In the genomic region with DNA sequence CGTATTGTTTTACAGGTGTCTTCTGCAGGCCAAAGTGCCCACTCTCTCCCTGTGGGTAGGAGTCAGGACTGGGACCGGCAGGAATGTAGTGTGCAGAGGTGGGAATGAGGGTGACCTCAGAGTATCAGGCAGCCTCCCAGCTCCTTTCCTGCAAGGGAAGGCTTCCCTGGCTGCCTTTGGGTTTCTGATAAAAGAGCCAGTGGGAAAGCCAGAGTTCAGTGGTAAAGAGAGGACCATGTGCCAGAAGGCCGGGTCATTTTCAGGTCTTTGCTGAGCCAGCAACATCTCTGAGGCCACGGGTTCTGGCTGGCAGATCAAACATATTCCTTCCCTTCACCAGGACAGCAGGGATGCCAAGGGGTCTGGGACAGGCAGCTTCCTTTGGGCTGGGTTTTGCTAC, we compare ENCODE assay signal across 13 mouse cellular contexts. TPM values are rescaled to one million over a fixed set of nuclear protein-coding genes. Genes with fewer than 3 reads are reported as not detected.
DNase-seq lines count a peak whose midpoint lies in the region; TF ChIP-seq lines count a peak whose summit lies in the region.
"Had no signal": no experiment of that assay in that cellular context is flagged by ENCODE, and none has a peak within 500 bp of the region (broad histone marks: within the 10 kb centered on the region; RNA-seq: fewer than 3 reads in every experiment).

No protein-coding gene starts in this region.

- H3K27ac ChIP-seq in kidney, adult 2 months (ENCODE audit: insufficient read depth, low read depth, low read length), result peak overlapping the region; percentile 65
- H3K27ac ChIP-seq in cerebellum, adult 2 months (ENCODE audit: insufficient read depth, low read length), result no peak overlapping the region
- H3K27ac ChIP-seq: hindbrain, postnatal 0 days; liver, embryonic 14.5 days had no signal

- no peaks in the 10 kb centered on the region for H3K27me3 ChIP-seq in kidney, adult 2 months (replicated peaks; ENCODE audit: control insufficient read depth, insufficient read depth, low read length)
- no peaks in the 10 kb centered on the region for H3K27me3 ChIP-seq in cerebellum, adult 2 months (ENCODE audit: control insufficient read depth, insufficient read depth, low read length)
- H3K27me3 ChIP-seq: CH12.LX had no signal

- peaks cover 39% of the 10 kb centered on the region for H3K4me1 ChIP-seq in kidney, adult 2 months (ENCODE audit: control insufficient read depth, insufficient read depth, low read length)
- peaks cover 18% of the 10 kb centered on the region for H3K4me1 ChIP-seq in cerebellum, adult 2 months (ENCODE audit: control insufficient read depth, insufficient read depth, low read length)

- H3K36me3 ChIP-seq in kidney, adult 2 months (ENCODE audit: control insufficient read depth, insufficient read depth, low read length), result no peaks in the 10 kb centered on the region

- DNase-seq in kidney, adult 2 months, result peak; percentile 87
- no peak for DNase-seq in kidney, postnatal 4 days
- DNase-seq in 3T3-L1 (ENCODE audit: low read depth, low spot score), result peak; percentile 40
- DNase-seq in Muller cell, postnatal 12 days (ENCODE audit: inconsistent ontology term), result peak; percentile 54
- DNase-seq in kidney, postnatal 10 days, result peak; percentile 59
- DNase-seq in frontal cortex, postnatal 14 days (ENCODE audit: low spot score in 2 of 2), result no peak
- no peak for DNase-seq in cerebellum, adult 2 months
- DNase-seq: adrenal gland, postnatal 14 days; forebrain, postnatal 0 days; thymus, postnatal 4 days had no signal

- no peak overlapping the region for H3K4me3 ChIP-seq in kidney, adult 2 months (ENCODE audit: insufficient read depth, low read depth, low read length)
- no peak overlapping the region for H3K4me3 ChIP-seq in cerebellum, adult 2 months (replicated peaks; ENCODE audit: insufficient read depth, low read depth, low read length)

- TF ChIP-seq CTCF in kidney, adult 2 months (conservative IDR thresholded peaks at IDR 0.05; ENCODE audit: insufficient read depth, insufficient read length, low read depth, low read length), result no peak
- TF ChIP-seq CTCF in cerebellum, adult 2 months (IDR thresholded peaks at IDR 0.05; ENCODE audit: borderline replicate concordance, insufficient read depth, low read depth, low read length), result no peak

- TF ChIP-seq POLR2A in kidney, adult 2 months (IDR thresholded peaks at IDR 0.05; ENCODE audit: low read depth, low read length), result no peak
- no peak for TF ChIP-seq POLR2A in cerebellum, adult 2 months (IDR thresholded peaks at IDR 0.05; ENCODE audit: borderline replicate concordance, insufficient read depth, low read length)

- WGBS in kidney, adult 2 months, result 39% methylated on average over 4 of the region's 4 CpGs
- 44% methylated on average over 4 of the region's 4 CpGs for WGBS in cerebellum, adult 2 months

RNA-seq across cellular contexts. Expression of gene Fads3, which starts 5.0 kb away (rescaled TPM):
- 382 and 459 TPM in 2 replicates for polyA plus RNA-seq in kidney, adult 2 months (2012; rRNA removed)
- 30.9 and 35.5 TPM in 2 replicates for polyA plus RNA-seq in cerebellum, adult 2 months (2012; rRNA removed)

RNA-seq across cellular contexts. Expression of gene Rab3il1, which starts 44.9 kb away (rescaled TPM):
- polyA plus RNA-seq in kidney, adult 2 months (2012; rRNA removed), result 66.0 and 90.9 TPM in 2 replicates
- polyA plus RNA-seq in cerebellum, adult 2 months (2012; rRNA removed), result 9.5 and 9.7 TPM in 2 replicates

RNA-seq across cellular contexts. Expression of gene Best1, which starts 44.9 kb away (rescaled TPM):
- polyA plus RNA-seq in kidney, adult 2 months (2012; rRNA removed), result 0.33 and 0.38 TPM in 2 replicates
- 0.77 and 1.1 TPM in 2 replicates for polyA plus RNA-seq in cerebellum, adult 2 months (2012; rRNA removed)

RNA-seq across cellular contexts. Expression of gene Fads2, which starts 55.2 kb away (rescaled TPM):
- 240 and 258 TPM in 2 replicates for polyA plus RNA-seq in kidney, adult 2 months (2012; rRNA removed)
- 104 and 115 TPM in 2 replicates for polyA plus RNA-seq in cerebellum, adult 2 months (2012; rRNA removed)

Comparison
In these comparisons a context has a peak if more than half of its experiments do, and no peak if none do; other contexts are left out.
1. DNase-seq: peak in kidney, adult 2 months (single experiment), 3T3-L1 (single experiment), Muller cell, postnatal 12 days (single experiment) and kidney, postnatal 10 days (single experiment); none in kidney, postnatal 4 days (0 of 2), frontal cortex, postnatal 14 days (0 of 2) and cerebellum, adult 2 months (0 of 2).
2. RNA of gene Fads3, which starts 5.0 kb away (polyA plus RNA-seq): 382 to 459 TPM in kidney, adult 2 months; 30.9 to 35.5 TPM in cerebellum, adult 2 months; every median in the first group is over 10 times any median in the second.